Mouse (Mus musculus) heart, adult 2 months (tissue): ENCODE measurements around the gene AI467606.

Experiments used
- CTCF ChIP-seq: fragments of 200-600 bp; IDR thresholded peaks from 2 replicates; pipeline ENCODE4 v1.8.1; 2022; ENCODE audit warnings: antibody characterized with exemption, mild to moderate bottlenecking, moderate library complexity
- POLR2A ChIP-seq: fragments of 200-500 bp; IDR thresholded peaks from 2 replicates; pipeline ENCODE4 v1.6.1; 2011; ENCODE audit warnings: mild to moderate bottlenecking, low read depth, low read length, control low read depth; ENCODE audit not compliant: insufficient read depth

GRCm38 (mm10) chr7:127084794-127085193 lies 6.4 kb upstream of the AI467606 start:
- TF ChIP-seq CTCF: no peak
- no peak for TF ChIP-seq POLR2A
